Mouse (Mus musculus): ENCODE measurements around the gene Pdzrn3. TPM values are rescaled to one million over a fixed set of nuclear protein-coding genes. Genes with fewer than 3 reads are reported as not detected.

Pdzrn3 gene
- 10 to 100 TPM; 29.9 to 34.4 (median 32.5) TPM for total RNA-seq (2022)

DNA sequence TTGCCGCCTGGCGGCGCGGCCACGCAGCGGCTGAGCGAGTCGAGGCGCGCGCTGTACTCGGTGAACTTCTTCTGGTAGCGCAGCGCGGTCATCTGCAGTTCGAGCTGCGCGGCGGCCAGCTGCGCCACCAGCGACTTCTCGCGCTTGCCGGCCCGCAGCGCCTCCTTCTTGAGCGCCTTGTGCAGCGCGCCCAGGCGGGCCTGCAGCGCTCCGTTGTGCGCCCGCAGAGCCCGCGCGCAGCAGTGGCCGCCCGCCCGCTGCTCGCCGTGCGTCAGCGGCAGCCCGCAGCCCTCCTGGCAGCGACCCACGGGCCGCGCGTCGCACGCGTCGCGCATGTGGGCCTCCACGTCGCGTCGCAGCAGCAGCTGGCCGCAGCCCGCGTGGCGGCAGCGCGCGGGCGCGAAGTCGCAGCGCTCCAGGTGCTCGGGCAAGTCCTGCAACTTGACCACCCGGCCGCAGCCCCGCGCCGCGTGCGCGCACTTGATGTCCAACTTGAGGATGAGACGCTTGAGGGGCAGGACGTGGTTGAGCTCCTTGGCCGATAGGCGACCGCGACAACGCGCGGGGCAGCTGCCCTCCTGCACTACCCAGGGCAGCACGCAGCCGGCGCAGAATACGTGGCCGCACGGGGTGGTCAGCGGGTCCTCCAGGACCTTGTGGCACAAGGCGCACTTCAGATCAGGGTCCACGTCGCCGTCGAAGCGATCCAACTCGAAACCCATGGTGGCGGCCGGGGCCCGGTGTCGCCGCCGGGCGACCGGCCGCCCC is at the start of gene Pdzrn3:
TSS of gene Pdzrn3 (minus strand) at position 731 of the 768 bp plus-strand sequence.
- DNase-seq (ENCODE audit: low spot score in 2 of 2): peak in 1 of 2 experiments; percentile 46

DNA sequence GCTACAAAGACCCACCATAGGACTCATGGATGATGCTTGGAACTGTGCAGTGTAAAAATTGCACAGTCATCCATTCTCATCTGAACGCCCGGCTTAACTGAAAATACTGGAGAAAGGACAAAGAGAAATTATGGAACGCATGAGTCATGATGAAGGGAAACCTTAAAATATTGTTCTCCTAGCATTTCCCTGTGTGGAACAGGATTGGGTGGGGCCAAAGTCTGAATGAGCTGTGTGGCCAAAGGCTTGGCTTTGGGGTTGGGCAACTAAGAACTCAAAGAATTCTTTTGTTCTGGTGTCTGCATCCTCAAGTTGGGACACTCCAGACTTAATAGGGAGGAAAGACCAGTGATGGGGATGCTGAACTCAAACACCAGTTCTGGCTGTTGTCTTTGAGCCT is 49.6 kb upstream of the Pdzrn3 start:
- DNase-seq (ENCODE audit: low spot score in 2 of 2): no peak

DNA sequence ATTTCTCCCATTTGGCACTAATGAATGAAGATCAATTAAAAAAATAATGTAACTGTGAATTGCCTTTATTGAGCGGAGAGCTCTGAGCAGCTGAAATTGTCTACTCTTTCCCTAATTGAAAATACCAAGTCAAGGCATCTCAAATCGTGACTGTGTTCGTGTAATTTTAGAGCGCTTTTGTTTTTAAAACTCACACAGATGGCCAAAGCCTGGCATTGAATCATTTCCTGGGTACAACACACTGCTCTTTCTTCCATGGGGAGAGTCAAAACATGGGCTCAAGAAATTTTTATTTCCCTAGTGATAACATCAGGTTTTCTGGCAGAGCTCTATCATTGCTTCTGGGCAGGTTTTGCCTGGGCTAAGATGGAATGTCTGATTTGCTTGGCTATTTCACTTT is 48.6 kb upstream of the Pdzrn3 start:
- DNase-seq (ENCODE audit: low spot score in 2 of 2): no peak

DNA sequence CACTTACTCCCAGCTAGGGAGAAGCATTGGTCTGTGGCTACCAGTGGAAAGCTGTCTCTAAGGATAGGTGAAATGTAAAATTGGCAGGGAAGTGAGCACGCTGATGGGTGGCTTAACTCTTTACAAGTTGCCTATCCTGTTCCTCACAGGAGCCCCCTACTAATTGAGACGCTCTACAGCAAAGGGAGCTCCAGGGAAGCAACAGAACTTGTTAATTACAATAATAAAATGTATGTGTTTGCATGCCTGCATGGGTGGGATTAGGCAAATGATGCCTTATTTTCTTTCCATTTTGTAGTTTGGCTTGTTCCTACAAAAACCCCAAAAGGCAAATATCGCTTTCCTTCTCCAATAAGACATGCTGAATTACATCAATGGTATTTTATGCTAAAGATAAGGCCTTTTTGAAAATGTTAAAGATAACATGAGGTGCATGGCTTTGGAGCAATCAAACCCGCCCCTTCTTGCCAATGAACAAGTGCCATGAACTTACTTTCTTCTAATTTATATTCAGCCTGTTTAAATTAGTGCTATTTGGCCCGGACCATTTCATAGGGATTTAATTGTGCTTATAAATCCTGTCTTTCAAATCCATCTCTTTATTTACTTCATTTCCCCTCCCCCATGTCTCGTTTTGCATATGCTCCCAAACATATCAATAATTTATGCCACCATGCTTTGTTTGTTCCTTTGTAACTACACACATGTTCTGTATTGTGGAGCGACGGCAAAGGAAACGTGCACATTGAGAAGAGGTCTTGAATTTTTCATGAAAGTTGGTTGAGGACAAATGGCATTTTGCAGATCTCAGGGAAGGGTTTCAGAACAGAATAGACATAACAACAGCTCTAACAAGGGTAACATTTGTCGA is 44.6 kb upstream of the Pdzrn3 start:
- no peak for DNase-seq (ENCODE audit: low spot score in 2 of 2)

DNA sequence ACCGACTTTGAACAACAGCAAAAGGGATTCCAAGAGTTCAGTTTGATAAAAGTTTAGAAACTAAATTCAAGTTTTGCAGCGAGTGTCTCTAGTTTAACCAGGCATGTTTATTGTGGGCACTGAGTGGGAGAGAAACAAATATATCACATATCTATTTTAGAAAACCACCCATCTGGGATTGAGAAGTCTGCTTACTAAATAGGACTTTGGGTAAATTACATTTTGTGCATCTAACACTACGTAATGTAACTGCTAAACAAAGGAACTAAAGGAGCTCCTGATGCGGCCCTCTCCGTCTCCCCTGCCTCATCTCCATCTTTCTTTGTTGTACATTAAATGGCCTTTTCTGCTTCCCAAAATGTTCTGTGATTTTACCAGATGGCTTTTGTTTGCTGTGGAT is 40.5 kb upstream of the Pdzrn3 start:
- DNase-seq (ENCODE audit: low spot score in 2 of 2): no peak

DNA sequence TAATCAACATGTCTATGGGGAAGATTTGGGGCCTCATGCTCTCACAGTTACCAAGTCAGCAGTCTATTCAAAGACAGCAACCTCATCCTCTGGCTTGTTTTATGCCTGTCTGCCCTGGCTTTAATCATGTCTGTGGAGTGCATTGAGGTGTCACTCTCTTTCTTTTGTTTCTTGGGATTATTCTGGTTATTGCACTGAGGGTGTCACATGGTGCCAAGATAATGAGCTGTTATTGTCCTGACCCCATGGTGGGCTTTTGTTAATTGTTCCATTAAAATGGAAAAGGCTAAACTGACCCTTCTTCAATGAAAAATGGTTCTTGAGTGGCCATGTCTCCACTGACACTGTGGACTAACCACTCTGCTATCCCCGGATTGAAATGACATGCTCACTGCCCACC is 34.0 kb upstream of the Pdzrn3 start:
- no peak for DNase-seq (ENCODE audit: low spot score in 2 of 2)

DNA sequence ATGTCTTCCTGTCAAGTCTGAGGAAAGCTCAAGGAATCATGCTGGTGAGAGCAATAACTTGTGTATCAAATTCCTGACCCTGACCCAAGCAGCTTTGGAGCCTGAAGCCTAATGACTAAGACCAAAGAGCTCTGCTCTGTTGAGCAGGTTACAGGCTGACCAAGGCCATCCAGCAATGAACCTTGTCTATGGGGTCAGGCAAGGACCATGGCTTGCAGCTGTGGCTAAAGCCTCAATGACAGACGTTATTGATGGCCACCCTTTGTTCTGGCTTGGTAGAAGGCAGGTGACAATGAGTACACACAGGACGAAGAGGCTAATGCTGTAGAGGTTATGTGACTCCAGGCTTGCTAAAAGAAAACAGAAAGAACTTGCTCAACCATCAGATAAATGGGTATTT is 33.4 kb upstream of the Pdzrn3 start:
- DNase-seq (ENCODE audit: low spot score in 2 of 2): no peak

DNA sequence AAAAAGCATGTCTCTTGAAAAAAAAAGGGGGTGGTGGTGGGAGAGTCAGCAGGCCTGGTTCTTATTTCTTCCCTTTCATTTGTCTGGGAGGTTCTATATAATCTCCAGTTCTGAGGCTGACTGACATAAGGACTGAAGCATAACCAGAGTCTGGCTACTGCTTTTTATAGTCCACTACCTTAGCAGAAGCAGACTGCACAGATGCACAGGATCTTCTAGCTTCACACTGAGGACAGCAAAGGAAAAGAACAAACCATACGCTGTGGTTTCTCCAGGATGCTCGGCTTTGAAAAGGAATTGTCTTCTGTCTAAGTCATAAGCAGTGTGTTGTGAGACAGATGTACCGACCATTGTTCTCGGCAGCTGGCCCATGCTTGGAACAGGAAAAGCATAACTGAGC is 19.0 kb upstream of the Pdzrn3 start:
- peak in 1 of 2 experiments; percentile 62 for DNase-seq (ENCODE audit: low spot score in 2 of 2)

DNA sequence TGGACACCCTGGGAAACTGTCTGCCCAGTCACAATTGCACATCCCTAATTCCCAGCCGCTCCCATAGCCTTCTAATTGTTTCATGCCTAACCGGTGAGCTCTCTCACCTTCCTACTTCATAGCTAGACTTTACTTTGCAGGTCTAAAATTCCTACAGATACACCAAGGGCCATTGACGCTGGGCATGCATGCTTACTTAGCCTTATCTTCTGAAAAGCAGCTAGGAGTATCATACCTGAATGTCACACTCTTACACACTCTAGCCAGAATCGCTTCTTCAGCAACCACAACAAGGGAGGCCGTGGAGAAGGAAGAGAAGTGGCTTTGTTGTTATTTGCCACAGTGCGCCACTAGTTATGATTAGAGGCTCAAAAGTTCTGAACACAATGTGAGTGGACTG is 18.2 kb upstream of the Pdzrn3 start:
- no peak for DNase-seq (ENCODE audit: low spot score in 2 of 2)

DNA sequence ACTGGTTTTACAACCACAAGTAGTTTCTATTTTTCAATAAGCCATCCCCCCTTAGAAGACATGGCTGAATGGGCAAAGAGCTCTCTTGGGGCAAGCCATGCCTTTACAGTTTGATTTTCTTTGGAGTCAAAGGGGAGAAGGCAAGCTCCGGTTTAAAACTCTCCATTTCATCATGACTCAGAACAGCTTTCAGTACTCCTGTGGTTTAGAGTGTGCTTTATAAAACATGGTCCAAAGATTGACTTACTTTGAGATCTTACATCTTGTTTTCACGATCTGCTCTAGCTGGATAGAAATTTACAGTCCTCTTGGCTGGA is 15.1 kb upstream of the Pdzrn3 start:
- no peak for DNase-seq (ENCODE audit: low spot score in 2 of 2)

DNA sequence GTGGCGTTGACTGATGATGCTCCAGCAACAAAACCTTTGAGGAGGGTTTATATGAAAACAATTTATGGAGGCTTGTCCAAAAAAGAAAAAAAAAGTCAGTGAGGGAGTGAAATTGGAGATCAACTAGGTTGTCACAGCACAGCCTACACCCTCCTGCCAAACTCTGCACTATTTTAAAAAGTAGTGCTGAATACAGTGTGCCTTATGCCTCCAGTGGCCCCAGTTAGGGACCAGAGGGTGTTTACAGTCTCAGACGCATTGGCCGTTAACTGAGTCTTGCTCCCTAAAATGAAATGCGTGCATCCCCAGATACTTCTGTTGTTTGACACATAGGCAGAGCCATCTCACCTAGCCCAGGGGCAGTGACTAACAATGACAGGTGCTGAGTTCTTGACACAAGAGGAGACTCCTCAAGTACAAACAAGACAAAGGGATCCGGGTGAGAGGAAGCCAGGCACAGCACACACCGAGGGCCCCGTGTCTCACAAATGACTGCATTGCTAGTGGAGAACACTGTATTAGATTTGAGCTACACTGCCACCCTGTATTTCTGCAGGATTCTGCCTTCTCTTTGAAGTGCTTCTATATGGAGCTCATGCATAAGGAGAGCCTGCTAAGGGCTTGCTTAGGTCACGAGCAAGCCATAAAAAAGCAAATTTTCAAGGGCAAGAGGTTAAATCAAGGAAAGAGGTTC is 14.6 kb upstream of the Pdzrn3 start:
- no peak for DNase-seq (ENCODE audit: low spot score in 2 of 2)

DNA sequence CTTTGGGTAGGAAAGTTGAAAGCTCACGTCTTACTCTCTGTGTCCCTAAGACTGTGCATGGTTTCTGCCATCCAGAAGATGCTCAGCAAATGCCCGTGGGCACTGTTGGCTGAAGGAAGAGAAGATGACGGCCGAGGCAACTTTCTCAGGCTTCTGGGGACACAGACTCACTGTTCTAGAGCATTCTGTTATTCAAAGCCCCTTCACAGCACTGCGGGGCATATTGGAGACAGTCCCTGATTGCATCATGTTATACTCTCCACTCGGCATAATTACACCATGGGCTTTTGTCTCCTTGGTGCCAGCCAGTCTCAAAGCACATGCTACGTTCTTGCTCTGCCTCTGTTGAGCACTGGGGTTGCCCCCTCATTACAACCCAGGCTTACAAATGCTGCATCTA is 7.8 kb upstream of the Pdzrn3 start:
- peak in 1 of 2 experiments; percentile 3 for DNase-seq (ENCODE audit: low spot score in 2 of 2)

DNA sequence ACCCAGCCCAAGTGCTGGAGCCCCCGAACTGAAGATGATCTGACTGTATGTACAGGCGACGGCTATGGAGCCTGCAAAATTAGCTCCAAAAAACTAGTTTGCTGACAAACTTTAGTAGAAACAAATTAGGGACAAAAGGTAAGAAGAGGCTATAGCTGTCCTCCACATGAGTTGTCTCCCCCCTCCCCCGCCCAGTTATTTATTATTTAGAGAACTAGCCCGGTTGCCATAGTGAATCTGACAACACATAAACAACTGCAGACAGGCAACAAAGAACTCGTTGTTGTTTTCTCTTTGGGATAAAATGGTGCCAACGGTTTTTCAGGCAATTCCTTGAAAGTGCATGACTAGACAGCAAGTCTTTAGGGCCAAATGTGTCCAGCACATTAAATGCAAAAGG is 7.3 kb upstream of the Pdzrn3 start:
- peak in 1 of 2 experiments; percentile 2 for DNase-seq (ENCODE audit: low spot score in 2 of 2)

DNA sequence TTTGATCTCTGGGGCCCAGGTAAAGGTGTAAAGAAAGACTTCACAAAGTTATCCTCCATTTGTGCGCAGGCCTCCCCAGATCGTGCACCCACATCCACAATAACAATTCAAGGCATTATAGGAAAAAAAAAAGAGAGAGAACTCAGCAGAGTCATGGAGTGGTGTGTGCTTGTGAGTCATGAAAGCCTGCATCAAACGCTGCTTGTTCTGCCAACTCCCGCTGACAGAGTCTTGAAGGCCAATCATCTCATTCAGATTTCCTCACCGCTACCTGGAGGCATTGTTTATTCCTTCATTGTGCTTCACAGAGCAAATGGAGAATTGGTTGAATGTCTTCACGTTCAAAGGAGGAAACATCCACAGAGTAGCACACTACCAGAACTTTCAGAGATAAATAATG is 6.8 kb upstream of the Pdzrn3 start:
- DNase-seq (ENCODE audit: low spot score in 2 of 2): no peak

DNA sequence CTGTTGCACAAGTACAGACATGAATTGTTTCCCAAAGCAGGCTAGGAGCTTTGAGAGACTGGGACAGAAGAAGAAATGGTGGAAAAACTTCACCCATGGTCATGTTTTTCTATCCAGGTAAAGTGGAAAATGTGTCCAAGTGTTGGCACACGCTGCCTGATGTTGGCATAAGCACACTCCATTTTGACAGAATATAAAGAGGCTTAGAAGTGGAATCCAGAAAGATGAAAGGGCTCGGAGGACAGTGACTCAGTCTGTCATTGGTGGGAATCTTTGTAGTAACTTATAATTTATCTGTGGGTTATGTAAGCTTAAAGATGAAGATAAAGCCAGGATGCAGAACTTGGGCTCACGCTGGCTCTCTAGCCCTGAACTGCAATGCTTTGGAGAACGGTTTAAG is 5.2 kb upstream of the Pdzrn3 start:
- peak in 1 of 2 experiments; percentile 1 for DNase-seq (ENCODE audit: low spot score in 2 of 2)

DNA sequence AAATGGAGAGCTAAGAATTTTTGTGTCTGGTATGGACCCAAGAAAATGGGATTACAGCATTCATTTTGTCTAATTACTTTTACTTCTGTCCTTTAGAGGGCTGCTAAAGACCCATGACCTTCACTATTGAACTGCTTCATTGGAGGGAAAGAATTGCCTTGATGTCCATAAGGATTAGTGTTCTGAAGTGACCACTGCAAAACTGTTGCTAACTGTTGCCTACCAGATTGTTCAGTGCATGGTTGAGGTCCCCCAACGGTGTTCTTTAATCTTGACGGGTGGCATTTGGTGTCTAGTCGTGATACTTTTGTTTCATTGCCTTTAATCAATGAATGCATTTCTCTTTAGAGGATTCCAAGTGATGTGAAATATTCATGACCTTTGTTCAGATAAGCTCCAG is 1.8 kb upstream of the Pdzrn3 start:
- no peak for DNase-seq (ENCODE audit: low spot score in 2 of 2)

DNA sequence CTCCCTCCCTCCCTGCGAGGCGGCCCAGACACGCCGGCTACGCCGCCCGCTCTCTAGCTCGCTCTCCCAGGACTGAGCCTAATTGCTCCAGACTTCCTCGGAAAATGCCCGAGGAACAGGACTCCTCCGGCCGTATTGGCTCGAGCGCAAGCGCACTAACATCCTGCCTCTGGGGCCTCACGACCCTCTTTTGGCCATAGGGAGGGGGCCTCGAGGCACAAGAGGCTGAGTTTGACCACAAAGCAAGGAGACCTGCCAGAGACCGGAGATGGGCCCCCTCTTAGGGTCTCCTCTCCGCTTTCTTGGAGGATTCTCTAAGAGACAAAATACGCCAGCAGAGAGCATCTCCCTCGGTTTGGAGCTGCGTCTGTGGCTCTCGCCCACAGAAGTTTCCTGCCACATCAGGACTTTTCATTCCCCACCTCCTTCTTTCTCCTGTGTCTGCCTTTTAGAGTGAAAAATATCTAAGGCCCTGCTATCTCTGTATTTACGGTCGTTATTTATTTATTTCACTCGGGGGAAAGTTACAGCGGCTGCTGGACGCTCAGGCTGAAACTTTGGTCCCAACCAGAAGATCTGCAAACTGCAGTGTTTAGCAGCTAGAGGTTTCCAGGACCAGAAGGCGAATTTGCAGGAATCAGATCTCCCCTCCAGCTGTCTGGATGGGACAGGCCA is 375 bp upstream of the Pdzrn3 start:
- peak; percentile 39 to 44 for DNase-seq (ENCODE audit: low spot score in 2 of 2)

DNA sequence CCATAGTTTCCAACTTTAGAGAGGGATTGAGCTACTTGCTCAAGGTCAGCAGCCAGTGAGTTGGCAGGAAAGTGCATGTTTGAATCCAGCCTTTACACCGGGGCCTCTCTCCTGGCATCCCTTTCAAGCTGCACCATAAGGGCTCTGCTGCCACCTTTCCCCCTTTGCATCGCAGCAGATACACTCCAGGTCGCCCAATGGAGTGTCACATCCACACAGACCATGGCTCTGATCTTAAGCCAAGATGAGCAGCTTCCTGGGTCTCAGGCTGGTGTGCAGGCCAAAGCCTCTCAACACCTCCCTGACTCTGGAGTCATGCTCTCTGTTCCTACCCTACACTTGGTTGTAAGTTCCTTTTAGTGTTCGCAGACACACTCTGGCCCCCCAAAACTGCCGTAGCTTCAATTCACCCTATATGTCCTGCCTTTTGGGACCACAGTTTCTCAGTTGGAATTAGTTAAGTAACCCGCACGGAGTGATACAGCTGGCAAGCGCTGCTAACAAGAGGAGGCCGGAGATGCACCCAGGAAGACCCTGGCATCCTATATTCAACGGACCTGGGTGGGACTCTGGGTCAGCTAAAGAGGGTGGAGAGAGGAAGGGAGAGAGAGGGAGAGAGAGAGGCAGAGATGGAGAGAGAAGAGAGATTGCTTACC is 1.1 kb downstream of the Pdzrn3 start:
- no peak for DNase-seq (ENCODE audit: low spot score in 2 of 2)

DNA sequence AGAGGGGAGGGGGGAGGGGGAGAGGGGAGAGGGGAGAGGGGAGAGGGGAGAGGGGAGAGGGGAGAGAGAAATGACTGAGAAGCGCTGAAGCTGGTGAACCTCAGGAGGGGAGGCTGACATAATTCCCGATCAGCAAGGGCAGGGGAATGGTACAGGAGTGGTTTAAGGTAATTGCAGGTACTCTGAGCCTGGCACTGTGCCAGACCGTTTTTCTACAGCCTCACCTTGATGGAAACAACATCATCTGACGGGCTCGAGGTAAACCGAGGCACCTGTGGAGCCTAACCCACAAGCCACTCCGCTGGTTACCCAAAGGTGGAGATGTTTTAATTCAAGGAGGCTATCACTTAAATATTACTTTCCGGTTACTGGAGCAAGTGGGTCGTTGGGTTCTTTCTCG is 1.6 kb downstream of the Pdzrn3 start:
- DNase-seq (ENCODE audit: low spot score in 2 of 2): no peak

DNA sequence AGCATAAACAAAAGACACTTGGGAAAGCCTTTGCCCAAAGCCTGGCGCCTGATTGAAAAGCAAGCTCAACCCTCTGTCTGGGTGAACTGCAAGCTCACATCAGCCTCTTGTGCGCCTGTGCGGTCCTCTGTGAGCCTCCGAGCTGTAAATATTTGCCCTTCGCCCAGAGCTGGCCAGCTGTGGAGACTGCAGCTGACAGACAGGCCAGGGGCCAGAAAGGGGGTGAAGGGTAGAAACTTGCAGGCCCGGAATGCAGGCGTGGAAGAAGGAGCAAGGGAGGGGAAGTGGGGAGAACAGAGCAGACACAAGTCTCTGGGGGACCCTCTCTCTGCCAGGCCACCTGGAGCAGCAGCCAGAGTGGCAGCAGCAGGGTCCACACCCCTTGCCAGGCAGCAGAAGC is 3.0 kb downstream of the Pdzrn3 start:
- no peak for DNase-seq (ENCODE audit: low spot score in 2 of 2)

DNA sequence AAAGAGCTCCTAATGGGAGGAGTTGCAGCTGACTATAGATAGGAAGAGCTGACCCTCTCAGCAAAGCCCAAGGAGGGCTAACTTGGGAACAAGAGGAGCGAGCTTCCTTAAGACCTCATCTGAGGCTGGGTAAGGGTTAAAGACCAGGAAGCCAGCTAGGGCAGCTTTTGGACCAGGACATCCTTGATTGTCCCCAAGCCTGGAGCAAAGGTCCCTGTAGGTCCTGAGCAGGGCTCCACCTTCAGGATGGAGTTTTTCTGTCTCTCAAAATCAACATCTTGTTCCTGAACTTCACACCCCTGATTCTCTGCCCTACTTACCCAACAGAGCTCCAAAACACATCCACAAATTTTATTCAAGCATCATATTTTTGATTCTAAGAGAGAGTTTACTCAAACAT is 3.5 kb downstream of the Pdzrn3 start:
- DNase-seq (ENCODE audit: low spot score in 2 of 2): no peak

Measured in left cerebral cortex, adult 8-10 months (tissue).